Mouse (Mus musculus) hindbrain, embryonic 12.5 days (tissue): ENCODE data around the gene Ccr9. TPM values are rescaled to one million over a fixed set of nuclear protein-coding genes. Genes with fewer than 3 reads are reported as not detected.
"Not testable (repeated sequence)": the region's sequence is repeated elsewhere in the genome, so short reads cannot be mapped to it uniquely, and the experiment has no call there.

Source experiments
- ATAC-seq: fragments of 200-750 bp; cut with Nextera tagmentation; 2 replicates; pipeline ENCODE4 v1.8.0; 2017; ENCODE audit warnings: moderate TSS enrichment; ENCODE audit not compliant: low FRiP score
- H3K27ac ChIP-seq: fragments of 300-500 bp; sonication (generic); 2 replicates; pipeline ENCODE4 v1.5.1; 2016; ENCODE audit warnings: mild to moderate bottlenecking
- H3K27me3 ChIP-seq: fragments of 300-500 bp; sonication (generic); 2 replicates; pipeline ENCODE4 v1.6.1; 2016; ENCODE audit warnings: mild to moderate bottlenecking
- H3K36me3 ChIP-seq: fragments of 300-500 bp; sonication (generic); 2 replicates; pipeline ENCODE4 v1.6.1; 2016; ENCODE audit warnings: mild to moderate bottlenecking
- H3K4me1 ChIP-seq: fragments of 300-500 bp; sonication (generic); 2 replicates; pipeline ENCODE4 v1.6.1; 2016
- H3K4me2 ChIP-seq: fragments of 300-500 bp; sonication (generic); replicated peaks from 2 replicates; pipeline ENCODE4 v1.6.1; 2016; ENCODE audit warnings: mild to moderate bottlenecking
- H3K4me3 ChIP-seq: fragments of 300-500 bp; sonication (generic); 2 replicates; pipeline ENCODE4 v1.5.1; 2016; ENCODE audit warnings: mild to moderate bottlenecking
- H3K9ac ChIP-seq: fragments of 300-500 bp; sonication (generic); 2 replicates; pipeline ENCODE4 v1.6.1; 2016; ENCODE audit warnings: mild to moderate bottlenecking, moderate library complexity
- H3K9me3 ChIP-seq: fragments of 300-500 bp; sonication (generic); replicated peaks from 2 replicates; pipeline ENCODE4 v1.6.1; 2016; ENCODE audit warnings: mild to moderate bottlenecking
- WGBS: fragments of 180-500 bp; shearing (Covaris S2); methylation state at CpG from one replicate; pipeline ENCODE4 v1.1.7; 2016; 5-methylcytosine and 5-hydroxymethylcytosine counted together
- polyA plus RNA-seq: library from polyadenylated mRNA; unstranded; fragments of >200 nt; fragmentation: Nextera tagmentation; extraction: Ambion mirVana; gene quantifications from 2 replicates; pipeline ENCODE4 v1.2.1, GENCODE M21; 2016

The Ccr9 gene
- polyA plus RNA-seq, 1 experiment from 2014 or later = 0.25 TPM

GRCm38 (mm10) chr9:123766996-123767395 is 88.8 kb downstream of the Ccr9 start:
- no peak overlapping the region for H3K4me2 ChIP-seq
- H3K4me3 ChIP-seq = no peak overlapping the region
- H3K36me3 ChIP-seq = no peaks in the 10 kb centered on the region
- H3K4me1 ChIP-seq = no peaks in the 10 kb centered on the region
- no peaks in the 10 kb centered on the region for H3K9me3 ChIP-seq
- no peak overlapping the region for H3K27ac ChIP-seq
- ATAC-seq = no peak
- no peaks in the 10 kb centered on the region for H3K27me3 ChIP-seq
- WGBS = 85% methylated on average over 3 of the region's 3 CpGs
- H3K9ac ChIP-seq = no peak overlapping the region

DNA sequence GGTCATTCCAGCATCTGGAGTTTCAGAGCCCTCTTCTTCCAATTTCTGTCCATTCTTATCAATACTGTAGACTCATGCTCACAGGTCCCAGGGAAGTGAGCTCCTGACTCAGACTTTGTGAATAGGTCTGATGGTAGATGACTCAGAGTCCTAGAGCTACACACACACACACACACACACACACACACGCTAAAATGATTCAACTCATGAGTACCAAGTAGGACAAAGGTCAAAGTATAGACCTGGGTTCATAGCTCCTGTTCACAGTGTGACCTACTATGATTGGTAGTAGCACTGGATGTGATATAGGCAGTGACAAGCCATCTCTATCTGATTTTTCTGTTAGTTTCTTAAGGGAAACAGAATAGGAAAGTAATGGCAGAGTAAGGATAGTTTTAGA is 90.2 kb downstream of the Ccr9 start:
- H3K9ac ChIP-seq = no peak overlapping the region
- H3K4me1 ChIP-seq = no peaks in the 10 kb centered on the region
- ATAC-seq = no peak
- no peaks in the 10 kb centered on the region for H3K36me3 ChIP-seq
- no peaks in the 10 kb centered on the region for H3K27me3 ChIP-seq
- H3K9me3 ChIP-seq = no peaks in the 10 kb centered on the region
- H3K4me2 ChIP-seq = no peak overlapping the region
- WGBS = 83% methylated on average over 1 of the region's 1 CpGs
- no peak overlapping the region for H3K27ac ChIP-seq
- no peak overlapping the region for H3K4me3 ChIP-seq

DNA sequence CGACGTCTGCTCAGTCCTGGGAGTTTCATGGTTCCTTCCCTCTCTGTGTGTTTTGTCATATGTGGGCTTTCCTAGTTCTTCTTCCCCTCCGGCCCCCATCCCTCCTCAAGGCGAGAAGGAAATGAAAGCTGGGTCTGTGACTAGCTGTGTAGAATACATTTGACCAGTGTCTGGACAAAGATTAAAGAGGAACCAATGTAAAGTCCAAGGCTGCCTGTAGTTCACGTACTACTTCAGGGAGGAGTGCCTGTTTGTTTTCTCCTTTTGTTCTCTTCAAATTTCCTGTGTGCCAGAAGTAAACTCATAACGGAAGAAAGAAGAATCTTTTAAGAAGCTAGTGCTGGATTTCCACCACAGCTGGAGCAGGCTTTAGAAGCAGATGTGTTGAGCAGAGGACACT is 91.3 kb downstream of the Ccr9 start:
- Histone ChIP-seq H3K27ac (no peak overlapping the region), H3K9me3 (no peaks in the 10 kb centered on the region), H3K27me3 (no peaks in the 10 kb centered on the region), H3K4me1 (no peaks in the 10 kb centered on the region), H3K4me2 (no peak overlapping the region), H3K9ac (no peak overlapping the region), H3K36me3 (no peaks in the 10 kb centered on the region), H3K4me3 (no peak overlapping the region)
- no peak for ATAC-seq
- WGBS = 62% methylated on average over 6 of the region's 6 CpGs

- not testable (repeated sequence) for H3K9ac ChIP-seq, H3K4me3 ChIP-seq, H3K4me1 ChIP-seq, H3K27me3 ChIP-seq, ATAC-seq, H3K27ac ChIP-seq, H3K9me3 ChIP-seq, H3K36me3 ChIP-seq, H3K4me2 ChIP-seq
- 30% methylated on average over 2 of the region's 2 CpGs for WGBS
Observed at GRCm38 (mm10) chr9:123773299-123773698, 95.1 kb downstream of the Ccr9 start.

DNA sequence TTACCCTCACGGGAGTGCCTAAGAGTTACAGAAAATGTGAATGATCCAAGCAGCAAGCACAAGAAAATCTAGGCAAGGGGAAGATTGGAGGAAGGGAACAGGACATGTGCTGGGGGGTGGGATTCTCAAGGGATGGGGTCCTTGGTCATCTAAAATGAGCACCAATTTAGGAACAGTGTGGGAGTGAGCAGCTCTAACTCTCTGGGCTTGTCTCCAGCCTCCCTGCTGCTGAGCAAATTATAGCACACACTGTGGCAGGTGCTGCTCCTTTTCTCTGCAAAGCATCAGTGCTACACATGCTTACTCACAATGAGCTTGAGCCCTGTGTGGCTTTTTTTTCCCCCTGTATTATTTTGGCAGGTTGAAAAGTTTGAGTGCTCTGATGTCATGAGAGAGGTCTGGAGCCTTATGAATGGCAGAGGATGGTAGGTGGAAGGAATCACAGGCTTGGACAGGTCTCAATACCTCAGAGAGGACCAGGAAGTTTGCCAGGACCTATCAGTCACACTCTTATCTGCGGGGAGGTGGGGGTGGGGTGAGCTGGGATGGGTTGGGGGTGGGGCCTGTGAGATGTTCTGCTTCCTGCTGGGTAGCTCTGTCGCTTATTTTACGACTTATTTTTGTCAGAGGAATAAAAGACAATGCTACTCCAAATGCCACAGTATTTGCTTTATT is 110.8 kb downstream of the Ccr9 start:
- Histone ChIP-seq H3K27me3 (no peaks in the 10 kb centered on the region), H3K27ac (no peak overlapping the region), H3K4me2 (no peak overlapping the region), H3K4me1 (no peaks in the 10 kb centered on the region), H3K9ac (no peak overlapping the region), H3K9me3 (0 out of 2 replicates have a peak, but pooled peaks cover under 1% of the 10 kb centered on the region), H3K4me3 (no peak overlapping the region), H3K36me3 (peaks cover 43% of the 10 kb centered on the region)
- ATAC-seq = no peak
- WGBS = 83% methylated on average over 4 of the region's 4 CpGs

- H3K4me3 ChIP-seq = no peak overlapping the region
- ATAC-seq = no peak
- no peaks in the 10 kb centered on the region for H3K9me3 ChIP-seq
- no peak overlapping the region for H3K27ac ChIP-seq
- no peaks in the 10 kb centered on the region for H3K4me1 ChIP-seq
- H3K27me3 ChIP-seq = no peaks in the 10 kb centered on the region
- 71% methylated on average over 3 of the region's 3 CpGs for WGBS
- no peak overlapping the region for H3K9ac ChIP-seq
- H3K36me3 ChIP-seq = peaks cover 29% of the 10 kb centered on the region
- no peak overlapping the region for H3K4me2 ChIP-seq
Observed at GRCm38 (mm10) chr9:123796174-123796573, 117.9 kb downstream of the Ccr9 start.

DNA sequence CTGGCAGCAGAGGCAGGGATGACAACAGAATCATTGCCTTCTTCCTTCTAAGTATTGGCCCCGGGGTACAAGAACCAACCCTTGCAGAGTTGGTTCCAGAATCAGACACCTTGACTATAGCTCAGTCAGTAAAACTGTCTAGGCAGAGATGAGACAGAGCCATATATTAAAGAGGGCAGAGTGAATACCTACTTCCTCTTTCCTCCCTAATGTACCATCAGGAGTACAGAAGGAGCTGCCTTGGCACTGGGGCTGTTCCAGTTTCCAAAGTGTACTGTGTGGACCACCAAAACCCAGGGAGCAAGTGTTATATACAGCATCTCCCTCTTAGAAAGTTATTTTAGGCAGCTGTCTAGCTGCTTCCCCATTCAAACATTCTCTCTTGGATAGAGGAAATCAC is 123.3 kb downstream of the Ccr9 start:
- H3K4me2 ChIP-seq = no peak overlapping the region
- no peak for ATAC-seq
- no peaks in the 10 kb centered on the region for H3K4me1 ChIP-seq
- WGBS = 92% methylated on average over 1 of the region's 1 CpGs
- peaks cover 5% of the 10 kb centered on the region; the same call in 1 of the 2 replicates for H3K36me3 ChIP-seq
- no peak overlapping the region for H3K27ac ChIP-seq
- no peaks in the 10 kb centered on the region for H3K27me3 ChIP-seq
- H3K9ac ChIP-seq = no peak overlapping the region
- H3K9me3 ChIP-seq = no peaks in the 10 kb centered on the region
- H3K4me3 ChIP-seq = no peak overlapping the region

DNA sequence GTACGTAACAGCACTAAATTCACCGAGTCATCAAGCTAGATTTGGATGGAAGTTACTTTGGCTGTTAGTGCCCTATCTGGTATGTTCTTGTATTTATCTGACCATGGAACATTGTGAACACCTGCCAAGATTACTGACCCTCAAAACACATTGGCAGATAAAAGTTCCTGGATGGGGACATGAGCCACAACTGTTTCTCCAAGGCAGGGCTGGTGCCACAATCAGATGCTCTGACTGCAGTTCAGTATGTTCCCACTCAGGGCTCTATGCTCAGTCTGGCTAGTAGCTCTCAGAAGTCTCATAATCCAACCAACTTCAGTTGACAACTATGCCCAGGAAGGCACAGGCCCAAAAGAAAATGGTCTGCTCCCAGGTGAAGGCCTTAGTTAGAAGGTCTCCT is 124.2 kb downstream of the Ccr9 start:
- Histone ChIP-seq H3K4me1 (no peaks in the 10 kb centered on the region), H3K27me3 (no peaks in the 10 kb centered on the region), H3K9me3 (no peaks in the 10 kb centered on the region), H3K36me3 (no peaks in the 10 kb centered on the region; the same call in 1 of the 2 replicates), H3K4me3 (no peak overlapping the region), H3K9ac (no peak overlapping the region), H3K4me2 (no peak overlapping the region), H3K27ac (no peak overlapping the region)
- no peak for ATAC-seq
- 97% methylated on average over 2 of the region's 2 CpGs for WGBS

DNA sequence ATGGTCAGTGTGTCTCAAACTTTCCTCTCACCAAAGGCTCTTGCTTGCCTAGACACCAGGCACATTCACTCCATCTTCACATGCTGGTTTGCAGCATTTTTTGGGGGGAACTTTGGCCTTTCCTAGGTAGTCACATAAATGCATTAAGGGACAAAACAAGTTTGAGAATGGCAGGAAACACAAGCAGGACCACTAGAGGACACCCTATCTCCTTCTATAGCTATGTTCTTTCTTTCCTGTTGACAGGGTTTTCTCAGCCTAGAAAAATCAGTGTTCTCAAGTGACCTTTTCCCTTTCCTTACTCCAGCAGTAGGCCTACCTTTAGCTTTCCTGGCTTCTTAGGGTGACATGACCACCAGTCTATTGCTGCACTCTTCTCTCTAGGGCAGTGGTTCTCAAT is 124.7 kb downstream of the Ccr9 start:
- Histone ChIP-seq H3K36me3 (no peaks in the 10 kb centered on the region; the same call in 1 of the 2 replicates), H3K4me2 (no peak overlapping the region), H3K9me3 (no peaks in the 10 kb centered on the region), H3K4me1 (no peaks in the 10 kb centered on the region), H3K27me3 (no peaks in the 10 kb centered on the region), H3K4me3 (no peak overlapping the region), H3K9ac (no peak overlapping the region), H3K27ac (no peak overlapping the region)
- no peak for ATAC-seq

DNA sequence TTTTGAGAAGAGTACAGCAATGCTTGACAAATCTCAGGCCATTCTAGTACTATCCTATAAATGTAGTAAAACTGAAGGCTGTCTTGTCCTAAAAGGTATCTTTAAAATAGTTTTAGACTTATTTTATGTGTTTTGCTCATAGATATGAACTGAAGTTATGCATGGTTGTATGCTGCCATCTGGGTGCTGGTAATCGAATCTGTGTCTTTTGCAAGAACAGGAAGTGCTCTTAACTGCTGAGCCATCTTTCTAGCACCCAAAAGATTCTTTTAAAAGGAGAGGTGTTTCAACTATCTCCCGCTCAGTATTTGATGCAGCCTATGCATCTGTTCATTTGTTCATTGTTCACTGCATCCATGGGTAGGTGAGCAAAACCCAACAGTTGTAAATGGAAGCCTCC is 127.0 kb downstream of the Ccr9 start:
- no peak for ATAC-seq
- H3K4me2 ChIP-seq = no peak overlapping the region
- H3K36me3 ChIP-seq = peaks cover 3% of the 10 kb centered on the region; the same call in 1 of the 2 replicates
- 87% methylated on average over 2 of the region's 2 CpGs for WGBS
- no peak overlapping the region for H3K9ac ChIP-seq
- no peaks in the 10 kb centered on the region for H3K27me3 ChIP-seq
- no peaks in the 10 kb centered on the region for H3K9me3 ChIP-seq
- no peaks in the 10 kb centered on the region for H3K4me1 ChIP-seq
- no peak overlapping the region for H3K4me3 ChIP-seq
- H3K27ac ChIP-seq = no peak overlapping the region

DNA sequence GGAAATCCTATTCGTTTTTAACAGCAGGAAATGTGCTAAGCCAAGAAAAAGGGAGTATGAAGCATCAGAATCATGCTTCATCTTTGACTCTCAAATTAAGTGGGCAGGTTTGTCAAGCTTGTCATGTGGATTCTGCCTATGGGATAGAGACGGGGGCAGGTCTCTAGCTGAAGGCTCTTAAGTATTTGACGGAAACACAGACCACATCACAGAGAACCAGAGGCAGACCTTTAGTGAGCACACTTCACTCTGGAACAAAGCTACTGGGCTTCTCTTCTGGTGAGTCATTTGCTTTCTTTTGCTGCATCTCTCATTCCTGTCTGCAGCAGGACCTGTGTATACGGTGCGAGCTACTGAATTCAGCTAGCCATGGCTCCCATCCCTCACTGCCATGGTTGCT is 128.0 kb downstream of the Ccr9 start, which contains the start of gene Cxcr6:
Gene Cxcr6, plus strand, starts transcription at position 209 of the 400 bp plus-strand sequence.
- no peak for ATAC-seq
- no peak within 1 kb of the TSS for H3K4me2 ChIP-seq

DNA sequence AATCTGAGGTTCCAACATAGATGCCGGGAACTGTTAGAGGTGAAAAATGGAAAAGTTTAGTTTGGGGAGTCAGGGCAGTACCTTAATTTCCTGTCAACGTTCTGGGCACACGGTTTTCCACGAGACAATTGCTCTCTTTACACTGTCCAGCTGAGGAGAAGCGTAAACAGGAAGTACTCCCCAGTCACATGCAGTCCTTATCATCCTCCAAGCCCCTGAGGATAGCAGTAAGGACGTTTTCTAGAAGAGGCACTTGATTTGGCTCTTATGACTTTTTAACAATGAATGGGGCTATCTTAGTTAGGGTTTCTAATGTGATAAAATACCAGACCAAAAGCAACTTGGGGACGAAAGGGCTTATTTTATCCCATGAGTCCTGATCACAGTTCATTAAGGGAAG is 130.3 kb downstream of the Ccr9 start:
- Histone ChIP-seq H3K9me3 (no peaks in the 10 kb centered on the region), H3K4me3 (no peak overlapping the region), H3K9ac (no peak overlapping the region), H3K4me2 (no peak overlapping the region), H3K36me3 (peaks cover 10% of the 10 kb centered on the region), H3K4me1 (no peaks in the 10 kb centered on the region), H3K27ac (no peak overlapping the region), H3K27me3 (no peaks in the 10 kb centered on the region)
- no peak for ATAC-seq
- 78% methylated on average over 7 of the region's 7 CpGs for WGBS

More for the DNA sequence above, 128.0 kb downstream of the Ccr9 start, which contains the start of gene Cxcr6:
- peaks cover 10% of the 10 kb centered on the region for H3K36me3 ChIP-seq
- H3K27me3 ChIP-seq = no peaks in the 10 kb centered on the region
- no peak within 1 kb of the TSS for H3K4me3 ChIP-seq
- no peaks in the 10 kb centered on the region for H3K4me1 ChIP-seq
- no peak within 1 kb of the TSS for H3K27ac ChIP-seq
- no peaks in the 10 kb centered on the region for H3K9me3 ChIP-seq
- no peak within 1 kb of the TSS for H3K9ac ChIP-seq
- WGBS = 90% methylated on average over 5 of the region's 5 CpGs

GRCm38 (mm10) chr9:123811831-123812230 is 133.6 kb downstream of the Ccr9 start:
- no peaks in the 10 kb centered on the region for H3K27me3 ChIP-seq
- WGBS = 91% methylated on average over 3 of the region's 3 CpGs
- H3K9me3 ChIP-seq = no peaks in the 10 kb centered on the region
- no peak overlapping the region for H3K9ac ChIP-seq
- H3K27ac ChIP-seq = no peak overlapping the region
- H3K4me3 ChIP-seq = no peak overlapping the region
- peaks cover 21% of the 10 kb centered on the region for H3K36me3 ChIP-seq
- H3K4me1 ChIP-seq = no peaks in the 10 kb centered on the region
- ATAC-seq = no peak
- H3K4me2 ChIP-seq = no peak overlapping the region
